Mouse (Mus musculus) heart, embryonic 13.5 days (tissue): ENCODE results near the gene P2ry13. TPM values are rescaled to one million over a fixed set of nuclear protein-coding genes. Genes with fewer than 3 reads are reported as not detected.

ENCODE experiments used
- ATAC-seq: fragments of 200-750 bp; cut with Nextera tagmentation; 2 replicates; pipeline ENCODE4 v1.8.0; 2017; ENCODE audit warnings: moderate TSS enrichment; ENCODE audit not compliant: insufficient number of reproducible peaks, low FRiP score, low TSS enrichment; ENCODE audit errors: extremely low read depth
- H3K27ac ChIP-seq: fragments of 300-500 bp; sonication (generic); replicated peaks from 2 replicates; pipeline ENCODE4 v1.5.1; 2015; ENCODE audit warnings: moderate library complexity, mild to moderate bottlenecking, inconsistent platforms
- H3K27me3 ChIP-seq: fragments of 300-500 bp; sonication (generic); replicated peaks from 2 replicates; pipeline ENCODE4 v1.6.1; 2015; ENCODE audit warnings: mild to moderate bottlenecking, inconsistent platforms
- H3K36me3 ChIP-seq: fragments of 300-500 bp; sonication (generic); 2 replicates; pipeline ENCODE4 v1.6.1; 2015; ENCODE audit warnings: mild to moderate bottlenecking, inconsistent platforms
- H3K4me1 ChIP-seq: fragments of 300-500 bp; sonication (generic); 2 replicates; pipeline ENCODE4 v1.6.1; 2015; ENCODE audit warnings: inconsistent platforms
- H3K4me2 ChIP-seq: fragments of 300-500 bp; sonication (generic); 2 replicates; pipeline ENCODE4 v1.6.1; 2015; ENCODE audit warnings: inconsistent platforms, mild to moderate bottlenecking, moderate library complexity
- H3K4me3 ChIP-seq: fragments of 300-500 bp; sonication (generic); 2 replicates; pipeline ENCODE4 v1.5.1; 2015; ENCODE audit warnings: moderate library complexity, mild to moderate bottlenecking, inconsistent platforms
- H3K9ac ChIP-seq: fragments of 300-500 bp; sonication (generic); 2 replicates; pipeline ENCODE4 v1.6.1; 2015; ENCODE audit warnings: inconsistent platforms, mild to moderate bottlenecking, moderate library complexity
- H3K9me3 ChIP-seq: fragments of 300-500 bp; sonication (generic); 2 replicates; pipeline ENCODE4 v1.6.1; 2016; ENCODE audit warnings: inconsistent platforms
- WGBS: fragments of 180-500 bp; shearing (Covaris S2); methylation state at CpG from one replicate; pipeline ENCODE4 v1.1.7; 2015; ENCODE audit warnings: mixed read lengths; 5-methylcytosine and 5-hydroxymethylcytosine counted together
- polyA plus RNA-seq: library from polyadenylated mRNA; unstranded; fragments of >200 nt; fragmentation: Nextera tagmentation; extraction: Ambion mirVana; gene quantifications from 2 replicates; pipeline ENCODE4 v1.2.1, GENCODE M21; 2015

P2ry13 gene
- polyA plus RNA-seq: 1.1 TPM in 2 replicates

GRCm38 (mm10) chr3:59210727-59211126, at the start of gene P2ry13:
Gene P2ry13 (minus strand): TSS chr3:59210882.
- Histone ChIP-seq H3K4me3 (no peak within 1 kb of the TSS), H3K9ac (no peak within 1 kb of the TSS), H3K27me3 (no peaks in the 10 kb centered on the region), H3K4me1 (peaks cover 8% of the 10 kb centered on the region), H3K27ac (no peak within 1 kb of the TSS), H3K36me3 (no peaks in the 10 kb centered on the region), H3K9me3 (no peaks in the 10 kb centered on the region), H3K4me2 (no peak within 1 kb of the TSS)
- ATAC-seq: no peak
- 86% methylated on average over 6 of the region's 6 CpGs for WGBS

- Histone ChIP-seq H3K4me2 (no peak overlapping the region), H3K4me1 (no peaks in the 10 kb centered on the region; the same call in 1 of the 2 replicates), H3K9ac (no peak overlapping the region), H3K4me3 (no peak overlapping the region), H3K27ac (no peak overlapping the region), H3K27me3 (no peaks in the 10 kb centered on the region), H3K9me3 (no peaks in the 10 kb centered on the region), H3K36me3 (peaks cover 3% of the 10 kb centered on the region; the same call in 1 of the 2 replicates)
- no peak for ATAC-seq
- WGBS: 82% methylated on average over 20 of the region's 20 CpGs
Measured at GRCm38 (mm10) chr3:59257740-59258664, 47.3 kb upstream of the P2ry13 start.

GRCm38 (mm10) chr3:59250454-59250853, 39.8 kb upstream of the P2ry13 start:
- Histone ChIP-seq H3K4me2 (no peak overlapping the region), H3K36me3 (no peaks in the 10 kb centered on the region), H3K27ac (no peak overlapping the region), H3K9me3 (no peaks in the 10 kb centered on the region), H3K4me1 (no peaks in the 10 kb centered on the region), H3K4me3 (no peak overlapping the region), H3K9ac (no peak overlapping the region), H3K27me3 (no peaks in the 10 kb centered on the region)
- no peak for ATAC-seq
- WGBS: 93% methylated on average over 1 of the region's 1 CpGs

- Histone ChIP-seq H3K27me3 (no peaks in the 10 kb centered on the region), H3K36me3 (no peaks in the 10 kb centered on the region), H3K9ac (no peak overlapping the region), H3K9me3 (no peaks in the 10 kb centered on the region), H3K4me3 (no peak overlapping the region), H3K27ac (no peak overlapping the region), H3K4me1 (peaks cover 11% of the 10 kb centered on the region), H3K4me2 (no peak overlapping the region)
- 79% methylated on average over 6 of the region's 6 CpGs for WGBS
- ATAC-seq: no peak
Measured at GRCm38 (mm10) chr3:59248031-59248430, 37.3 kb upstream of the P2ry13 start.

- H3K4me1 ChIP-seq: peaks cover 14% of the 10 kb centered on the region
- H3K27me3 ChIP-seq: no peaks in the 10 kb centered on the region
- no peak overlapping the region for H3K9ac ChIP-seq
- no peaks in the 10 kb centered on the region for H3K9me3 ChIP-seq
- no peak for ATAC-seq
- H3K27ac ChIP-seq: 0 out of 2 replicates have a peak overlapping the region, but pooled peaks have one; percentile 6
- no peak overlapping the region for H3K4me2 ChIP-seq
- no peaks in the 10 kb centered on the region for H3K36me3 ChIP-seq
- WGBS: 38% methylated on average over 6 of the region's 6 CpGs
- H3K4me3 ChIP-seq: no peak overlapping the region
Measured at GRCm38 (mm10) chr3:59243384-59243783, 32.7 kb upstream of the P2ry13 start.

- Histone ChIP-seq H3K4me2 (no peak overlapping the region), H3K4me3 (no peak overlapping the region), H3K4me1 (peaks cover 6% of the 10 kb centered on the region), H3K36me3 (no peaks in the 10 kb centered on the region), H3K27me3 (no peaks in the 10 kb centered on the region), H3K9ac (no peak overlapping the region), H3K27ac (no peak overlapping the region), H3K9me3 (no peaks in the 10 kb centered on the region)
- no peak for ATAC-seq
- WGBS: 76% methylated on average over 5 of the region's 5 CpGs
Measured at GRCm38 (mm10) chr3:59234878-59235277, 24.2 kb upstream of the P2ry13 start.

- no peaks in the 10 kb centered on the region for H3K9me3 ChIP-seq
- ATAC-seq: no peak
- 49% methylated on average over 3 of the region's 3 CpGs for WGBS
- H3K9ac ChIP-seq: no peak overlapping the region
- H3K4me3 ChIP-seq: no peak overlapping the region
- no peaks in the 10 kb centered on the region for H3K36me3 ChIP-seq
- H3K27me3 ChIP-seq: no peaks in the 10 kb centered on the region
- H3K4me2 ChIP-seq: no peak overlapping the region
- H3K27ac ChIP-seq: no peak overlapping the region
- peaks cover 22% of the 10 kb centered on the region for H3K4me1 ChIP-seq
Measured at GRCm38 (mm10) chr3:59230912-59231311, 20.2 kb upstream of the P2ry13 start.

- 30% methylated on average over 10 of the region's 10 CpGs for WGBS
- peak overlapping the region; percentile 49 for H3K4me2 ChIP-seq
- no peaks in the 10 kb centered on the region for H3K9me3 ChIP-seq
- no peak overlapping the region for H3K4me3 ChIP-seq
- H3K4me1 ChIP-seq: peaks cover 22% of the 10 kb centered on the region
- peak overlapping the region; percentile 65 for H3K27ac ChIP-seq
- H3K27me3 ChIP-seq: no peaks in the 10 kb centered on the region
- no peaks in the 10 kb centered on the region for H3K36me3 ChIP-seq
- no peak; the same call in 1 of the 2 replicates for ATAC-seq
- no peak overlapping the region for H3K9ac ChIP-seq
Measured at GRCm38 (mm10) chr3:59228730-59229551, 18.3 kb upstream of the P2ry13 start.

- Histone ChIP-seq H3K27ac (no peak overlapping the region), H3K27me3 (no peaks in the 10 kb centered on the region), H3K4me3 (no peak overlapping the region), H3K9me3 (no peaks in the 10 kb centered on the region), H3K9ac (no peak overlapping the region), H3K36me3 (no peaks in the 10 kb centered on the region), H3K4me1 (peaks cover 22% of the 10 kb centered on the region), H3K4me2 (no peak overlapping the region)
- 89% methylated on average over 9 of the region's 9 CpGs for WGBS
- no peak for ATAC-seq
Measured at GRCm38 (mm10) chr3:59227696-59228095, 17.0 kb upstream of the P2ry13 start.

- Histone ChIP-seq H3K9ac (no peak overlapping the region), H3K27me3 (no peaks in the 10 kb centered on the region), H3K9me3 (no peaks in the 10 kb centered on the region)
Measured at GRCm38 (mm10) chr3:59225411-59225810, 14.7 kb upstream of the P2ry13 start.

GRCm38 (mm10) chr3:59222303-59222702, 11.6 kb upstream of the P2ry13 start:
- Histone ChIP-seq H3K27ac (no peak overlapping the region), H3K4me3 (no peak overlapping the region), H3K9ac (no peak overlapping the region), H3K36me3 (no peaks in the 10 kb centered on the region), H3K9me3 (no peaks in the 10 kb centered on the region), H3K4me2 (no peak overlapping the region), H3K27me3 (no peaks in the 10 kb centered on the region), H3K4me1 (no peaks in the 10 kb centered on the region)
- 78% methylated on average over 2 of the region's 2 CpGs for WGBS
- ATAC-seq: no peak

More at GRCm38 (mm10) chr3:59225411-59225810, 14.7 kb upstream of the P2ry13 start:
- no peaks in the 10 kb centered on the region for H3K36me3 ChIP-seq
- H3K4me2 ChIP-seq: no peak overlapping the region
- peaks cover 17% of the 10 kb centered on the region for H3K4me1 ChIP-seq
- ATAC-seq: no peak
- no peak overlapping the region for H3K27ac ChIP-seq
- no peak overlapping the region for H3K4me3 ChIP-seq
